21 mouse cellular contexts compared by ENCODE assay signal in the genomic region with DNA sequence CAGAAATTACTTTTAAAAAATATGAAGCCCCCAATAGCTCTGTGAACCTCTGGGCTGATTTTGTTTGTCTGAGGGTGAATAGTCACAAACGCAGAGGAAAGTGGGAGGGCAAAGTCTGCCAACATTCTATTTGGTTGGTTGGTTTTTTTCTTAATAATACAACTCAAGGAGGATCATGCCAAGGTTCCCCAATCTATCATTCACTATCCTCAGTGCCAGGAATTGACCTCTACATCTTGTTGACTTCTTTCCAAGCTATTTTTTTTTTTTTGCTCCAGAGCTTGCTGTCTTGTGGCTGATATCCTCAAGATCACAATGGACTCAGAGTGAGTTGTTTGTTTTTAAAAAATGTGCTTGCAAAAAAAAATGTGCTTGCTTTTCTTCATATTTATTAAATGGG.
"Had no signal": no experiment of that assay in that cellular context is flagged by ENCODE, and none has a peak within 500 bp of the region (broad histone marks: within the 10 kb centered on the region; RNA-seq: fewer than 3 reads in every experiment).

No protein-coding gene starts in this region.

- H3K36me3 ChIP-seq: heart, embryonic 10.5 days; heart, embryonic 12.5 days; hindbrain, embryonic 13.5 days; hindbrain, embryonic 15.5 days; limb, embryonic 10.5 days; limb, embryonic 12.5 days; liver, embryonic 13.5 days; liver, embryonic 15.5 days had no signal

- H3K4me3 ChIP-seq: gastrocnemius, adult 2 months; heart, embryonic 10.5 days; heart, embryonic 12.5 days; hindbrain, embryonic 13.5 days; hindbrain, embryonic 15.5 days; layer of hippocampus, adult 2 months; left cerebral cortex, adult 2 months; limb, embryonic 10.5 days; limb, embryonic 12.5 days; liver, embryonic 13.5 days; liver, embryonic 15.5 days had no signal

- H3K9me3 ChIP-seq: heart, embryonic 10.5 days; heart, embryonic 12.5 days; hindbrain, embryonic 13.5 days; hindbrain, embryonic 15.5 days; limb, embryonic 10.5 days; limb, embryonic 12.5 days; liver, embryonic 13.5 days; liver, embryonic 15.5 days had no signal

- DNase-seq: gastrocnemius, adult 2 months; gastrocnemius, postnatal 10 days; gastrocnemius, postnatal 25 days; heart, adult 18-20 months; heart, postnatal 10 days; kidney, postnatal 10 days; kidney, postnatal 4 days; liver, embryonic 13.5 days had no signal

- H3K4me2 ChIP-seq: heart, embryonic 12.5 days; hindbrain, embryonic 13.5 days; hindbrain, embryonic 15.5 days; limb, embryonic 12.5 days; liver, embryonic 11.5 days; liver, embryonic 13.5 days; liver, embryonic 15.5 days had no signal

- H3K4me1 ChIP-seq: heart, embryonic 10.5 days; heart, embryonic 12.5 days; hindbrain, embryonic 13.5 days; hindbrain, embryonic 15.5 days; liver, embryonic 13.5 days; liver, embryonic 15.5 days had no signal

- ATAC-seq: hindbrain, postnatal 0 days; intestine, postnatal 0 days had no signal

- H3K27me3 ChIP-seq: heart, embryonic 12.5 days; hindbrain, embryonic 13.5 days; hindbrain, embryonic 15.5 days; limb, embryonic 12.5 days; liver, embryonic 13.5 days; liver, embryonic 15.5 days had no signal

- H3K27ac ChIP-seq: gastrocnemius, adult 2 months; heart, embryonic 10.5 days; hindbrain, embryonic 13.5 days; hindbrain, embryonic 15.5 days; hindbrain, postnatal 0 days; layer of hippocampus, adult 2 months; left cerebral cortex, adult 2 months; limb, embryonic 10.5 days; limb, embryonic 12.5 days; liver, embryonic 13.5 days; liver, embryonic 15.5 days had no signal

- H3K9ac ChIP-seq: heart, embryonic 12.5 days; hindbrain, embryonic 13.5 days; hindbrain, embryonic 15.5 days; limb, embryonic 12.5 days; liver, embryonic 13.5 days; liver, embryonic 15.5 days; liver, postnatal 0 days had no signal
